Mouse (Mus musculus): Measurements from ENCODE around the gene Bmp7.

The Bmp7 gene

GRCm38 (mm10) chr2:172940799-172941163, 660 bp upstream of the Bmp7 start:
- no peak for DNase-seq (ENCODE audit: low spot score in 2 of 2)

- DNase-seq (ENCODE audit: low spot score in 2 of 2) = no peak
Observed at GRCm38 (mm10) chr2:172939639-172940002, 500 bp downstream of the Bmp7 start.

GRCm38 (mm10) chr2:172938761-172939638, 1.1 kb downstream of the Bmp7 start:
- peak in 1 of 2 experiments; percentile 22 for DNase-seq (ENCODE audit: low spot score in 2 of 2)

GRCm38 (mm10) chr2:172937326-172938190, 2.6 kb downstream of the Bmp7 start:
- no peak for DNase-seq (ENCODE audit: low spot score in 2 of 2)

- no peak for DNase-seq (ENCODE audit: low spot score in 2 of 2)
Observed at GRCm38 (mm10) chr2:172936844-172937243, 3.3 kb downstream of the Bmp7 start.

- DNase-seq (ENCODE audit: low spot score in 2 of 2) = no peak
Observed at GRCm38 (mm10) chr2:172935776-172936562, 4.2 kb downstream of the Bmp7 start.

GRCm38 (mm10) chr2:172934891-172935740, 5.0 kb downstream of the Bmp7 start:
- DNase-seq (ENCODE audit: low spot score in 2 of 2) = no peak

- DNase-seq (ENCODE audit: low spot score in 2 of 2) = no peak
Observed at GRCm38 (mm10) chr2:172934420-172934788, 5.7 kb downstream of the Bmp7 start.

- no peak for DNase-seq (ENCODE audit: low spot score in 2 of 2)
Observed at GRCm38 (mm10) chr2:172933631-172934419, 6.3 kb downstream of the Bmp7 start.

- no peak for DNase-seq (ENCODE audit: low spot score in 2 of 2)
Observed at GRCm38 (mm10) chr2:172931137-172931898, 8.8 kb downstream of the Bmp7 start.

GRCm38 (mm10) chr2:172929905-172930436, 10.2 kb downstream of the Bmp7 start:
- DNase-seq (ENCODE audit: low spot score in 2 of 2) = no peak

- DNase-seq (ENCODE audit: low spot score in 2 of 2) = no peak
Observed at GRCm38 (mm10) chr2:172927643-172928042, 12.5 kb downstream of the Bmp7 start.

GRCm38 (mm10) chr2:172926311-172926710, 13.8 kb downstream of the Bmp7 start:
- no peak for DNase-seq (ENCODE audit: low spot score in 2 of 2)

GRCm38 (mm10) chr2:172924961-172925360, 15.2 kb downstream of the Bmp7 start:
- no peak for DNase-seq (ENCODE audit: low spot score in 2 of 2)

- no peak for DNase-seq (ENCODE audit: low spot score in 2 of 2)
Observed at GRCm38 (mm10) chr2:172923198-172923597, 16.9 kb downstream of the Bmp7 start.

- DNase-seq (ENCODE audit: low spot score in 2 of 2) = no peak
Observed at GRCm38 (mm10) chr2:172922597-172922996, 17.5 kb downstream of the Bmp7 start.

GRCm38 (mm10) chr2:172914018-172914417, 26.1 kb downstream of the Bmp7 start:
- DNase-seq (ENCODE audit: low spot score in 2 of 2) = no peak

GRCm38 (mm10) chr2:172911715-172912114, 28.4 kb downstream of the Bmp7 start:
- DNase-seq (ENCODE audit: low spot score in 2 of 2) = no peak

GRCm38 (mm10) chr2:172911157-172911556, 29.0 kb downstream of the Bmp7 start:
- no peak for DNase-seq (ENCODE audit: low spot score in 2 of 2)
